In genomic region chr15:9875776-9876175, GRCm38 (mm10) we compare ENCODE assay signal across 26 mouse cellular contexts.
"Had no signal": no experiment of that assay in that cellular context is flagged by ENCODE, and none has a peak within 500 bp of the region (broad histone marks: within the 10 kb centered on the region; RNA-seq: fewer than 3 reads in every experiment).

No protein-coding gene starts in this region.

- H3K9me3 ChIP-seq: embryonic facial prominence, embryonic 10.5 days; embryonic facial prominence, embryonic 12.5 days; embryonic facial prominence, embryonic 13.5 days; embryonic facial prominence, embryonic 15.5 days; forebrain, embryonic 12.5 days; forebrain, embryonic 13.5 days; forebrain, embryonic 15.5 days; heart, embryonic 10.5 days had no signal

- H3K4me2 ChIP-seq: embryonic facial prominence, embryonic 12.5 days; embryonic facial prominence, embryonic 13.5 days; embryonic facial prominence, embryonic 15.5 days; forebrain, embryonic 12.5 days; forebrain, embryonic 13.5 days; forebrain, embryonic 15.5 days had no signal

- H3K4me1 ChIP-seq: embryonic facial prominence, embryonic 10.5 days; embryonic facial prominence, embryonic 12.5 days; embryonic facial prominence, embryonic 13.5 days; embryonic facial prominence, embryonic 15.5 days; forebrain, embryonic 10.5 days; forebrain, embryonic 12.5 days; forebrain, embryonic 13.5 days; forebrain, embryonic 15.5 days; heart, embryonic 10.5 days had no signal

- H3K36me3 ChIP-seq: embryonic facial prominence, embryonic 10.5 days; embryonic facial prominence, embryonic 12.5 days; embryonic facial prominence, embryonic 13.5 days; embryonic facial prominence, embryonic 15.5 days; forebrain, embryonic 10.5 days; forebrain, embryonic 12.5 days; forebrain, embryonic 15.5 days; heart, embryonic 10.5 days had no signal

- H3K27ac ChIP-seq: embryonic facial prominence, embryonic 10.5 days; embryonic facial prominence, embryonic 12.5 days; embryonic facial prominence, embryonic 13.5 days; embryonic facial prominence, embryonic 15.5 days; forebrain, embryonic 10.5 days; forebrain, embryonic 12.5 days; forebrain, embryonic 13.5 days; forebrain, embryonic 15.5 days; gastrocnemius, adult 2 months; heart, adult 2 months; heart, embryonic 10.5 days had no signal

- ATAC-seq: forebrain, embryonic 13.5 days; forebrain, embryonic 14.5 days; forebrain, embryonic 15.5 days; forebrain, embryonic 16.5 days; forebrain, postnatal 0 days had no signal

- DNase-seq: cerebellum, postnatal 10 days; cerebellum, postnatal 14 days; cerebellum, postnatal 25 days; cerebellum, postnatal 36 days; embryo, embryonic 11 days; forebrain, postnatal 0 days; gastrocnemius, adult 2 months; gastrocnemius, postnatal 10 days; gastrocnemius, postnatal 14 days; gastrocnemius, postnatal 25 days; gastrocnemius, postnatal 36 days; heart, adult 11 months; heart, adult 18-20 months; heart, adult 2 months had no signal

- H3K9ac ChIP-seq: embryonic facial prominence, embryonic 12.5 days; embryonic facial prominence, embryonic 13.5 days; embryonic facial prominence, embryonic 15.5 days; forebrain, embryonic 12.5 days; forebrain, embryonic 13.5 days; forebrain, embryonic 15.5 days; forebrain, postnatal 0 days had no signal

- H3K4me3 ChIP-seq: embryonic facial prominence, embryonic 10.5 days; embryonic facial prominence, embryonic 12.5 days; embryonic facial prominence, embryonic 13.5 days; embryonic facial prominence, embryonic 15.5 days; erythroblast, embryonic 14.5 days; forebrain, embryonic 10.5 days; forebrain, embryonic 12.5 days; forebrain, embryonic 13.5 days; forebrain, embryonic 15.5 days; gastrocnemius, adult 2 months; heart, adult 2 months; heart, embryonic 10.5 days had no signal

- H3K27me3 ChIP-seq: embryonic facial prominence, embryonic 12.5 days; embryonic facial prominence, embryonic 13.5 days; embryonic facial prominence, embryonic 15.5 days; forebrain, embryonic 12.5 days; forebrain, embryonic 13.5 days; forebrain, embryonic 15.5 days had no signal
